Mouse (Mus musculus) neutrophil, adult 65 days (primary cell): Measurements from ENCODE around the gene Phlda1. TPM values are rescaled to one million over a fixed set of nuclear protein-coding genes. Genes with fewer than 3 reads are reported as not detected.

Experiments
- total RNA-seq: library from RNA; stranded (reverse); gene quantifications from 2 replicates; pipeline ENCODE4 v1.2.4, GENCODE M21; 2023

Phlda1 gene
- 45.6 and 48.7 TPM in 2 replicates for total RNA-seq

GRCm38 (mm10) chr10:111506101-111506925 lies at the start of gene Phlda1:
Gene Phlda1, plus strand, starts transcription at chr10:111506286.

DNA sequence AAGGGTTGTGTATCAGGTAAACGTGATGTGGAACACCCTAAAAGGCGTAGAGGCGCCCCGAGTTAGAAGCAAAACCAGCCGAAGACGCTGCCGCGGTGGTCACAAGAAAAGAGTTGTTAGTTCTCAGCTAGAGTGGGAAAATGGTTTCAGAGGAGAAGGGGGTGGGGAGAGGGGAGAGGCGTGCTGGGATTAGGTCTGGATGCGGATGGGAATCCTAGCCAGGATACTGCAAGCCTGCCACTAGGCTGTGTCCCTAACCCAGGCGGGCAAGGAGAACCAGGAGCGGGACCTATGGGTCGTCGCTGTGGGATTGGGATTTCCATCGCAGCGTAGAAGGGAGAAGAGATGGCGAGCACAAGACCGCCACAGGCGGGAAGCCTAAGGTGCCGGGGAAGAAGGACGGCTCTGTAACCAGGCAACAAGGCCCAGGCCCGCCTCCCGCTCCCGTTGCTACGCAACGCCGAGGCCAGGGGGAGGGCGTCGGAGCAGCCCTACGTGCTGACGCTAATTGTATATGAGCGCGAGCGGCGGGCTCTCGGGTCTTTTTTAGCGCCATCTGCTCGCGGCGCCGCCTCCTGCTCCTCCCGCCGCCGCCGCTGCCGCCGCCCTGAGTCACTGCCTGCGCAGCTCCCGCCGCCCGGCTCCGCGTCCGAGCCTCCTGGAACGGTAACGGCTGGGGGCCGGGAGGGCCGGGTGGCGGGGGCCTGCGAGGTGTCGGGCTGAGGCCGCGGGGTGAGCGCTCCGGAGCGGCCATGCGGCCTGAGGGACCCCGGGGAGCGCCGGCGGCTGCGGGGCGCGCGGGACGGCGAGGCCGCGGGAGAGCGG lies 33.2 kb upstream of the Phlda1 start, which contains the start of gene Nap1l1:
TSS of gene Nap1l1 (plus strand) at position 538 of the 825 bp plus-strand sequence.

Other genes starting within 250 kb of the Phlda1 start
- gene Bbs10, start 207.6 kb upstream of the Phlda1 start, total RNA-seq: 0.54 TPM in 1 of 2 replicates, not detected in the other
- gene Nap1l1, start 33.1 kb upstream of the Phlda1 start, total RNA-seq: 104 and 109 TPM in 2 replicates